Mouse (Mus musculus): ENCODE results near the gene Glipr1. TPM values are rescaled to one million over a fixed set of nuclear protein-coding genes. Genes with fewer than 3 reads are reported as not detected.

Glipr1 gene
- polyA plus RNA-seq, 1 experiment from 2014 or later: 0.99 TPM

- no peak overlapping the region for H3K4me2 ChIP-seq (replicated peaks; ENCODE audit: low read depth, low read length)
- no peak overlapping the region for H3K27ac ChIP-seq (ENCODE audit: low read depth, low read length)
- ATAC-seq (ENCODE audit: low FRiP score, low TSS enrichment): no peak
- H3K4me3 ChIP-seq (ENCODE audit: low read length): no peak overlapping the region
- no peaks in the 10 kb centered on the region for H3K27me3 ChIP-seq (ENCODE audit: control insufficient read depth, insufficient read depth, low read length)
- H3K36me3 ChIP-seq (ENCODE audit: control insufficient read depth, insufficient read depth, low read length): no peaks in the 10 kb centered on the region
- no peaks in the 10 kb centered on the region for H3K9me3 ChIP-seq (ENCODE audit: control insufficient read depth, low read length)
- H3K9ac ChIP-seq (ENCODE audit: low read depth, low read length): no peak overlapping the region
- no peaks in the 10 kb centered on the region for H3K4me1 ChIP-seq (ENCODE audit: control insufficient read depth, insufficient read depth, low read length)
- WGBS: 91% methylated on average over 2 of the region's 2 CpGs
Measured at GRCm38 (mm10) chr10:112001350-112001749, 1.1 kb downstream of the Glipr1 start.

GRCm38 (mm10) chr10:112000568-112000967 is 1.9 kb downstream of the Glipr1 start:
- Histone ChIP-seq H3K9me3 (ENCODE audit: control insufficient read depth, low read length) (no peaks in the 10 kb centered on the region), H3K9ac (ENCODE audit: low read depth, low read length) (no peak overlapping the region), H3K27ac (ENCODE audit: low read depth, low read length) (no peak overlapping the region), H3K4me1 (ENCODE audit: control insufficient read depth, insufficient read depth, low read length) (no peaks in the 10 kb centered on the region), H3K4me2 (replicated peaks; ENCODE audit: low read depth, low read length) (no peak overlapping the region), H3K4me3 (ENCODE audit: low read length) (no peak overlapping the region), H3K36me3 (ENCODE audit: control insufficient read depth, insufficient read depth, low read length) (no peaks in the 10 kb centered on the region), H3K27me3 (ENCODE audit: control insufficient read depth, insufficient read depth, low read length) (no peaks in the 10 kb centered on the region)
- ATAC-seq (ENCODE audit: low FRiP score, low TSS enrichment): no peak
- 90% methylated on average over 5 of the region's 5 CpGs for WGBS

GRCm38 (mm10) chr10:111999765-112000164 is 2.7 kb downstream of the Glipr1 start:
- no peak for ATAC-seq (ENCODE audit: low FRiP score, low TSS enrichment)
- no peaks in the 10 kb centered on the region for H3K9me3 ChIP-seq (ENCODE audit: control insufficient read depth, low read length)
- no peak overlapping the region for H3K4me3 ChIP-seq (ENCODE audit: low read length)
- H3K9ac ChIP-seq (ENCODE audit: low read depth, low read length): no peak overlapping the region
- WGBS: 61% methylated on average over 3 of the region's 3 CpGs
- no peak overlapping the region for H3K4me2 ChIP-seq (replicated peaks; ENCODE audit: low read depth, low read length)
- H3K27ac ChIP-seq (ENCODE audit: low read depth, low read length): no peak overlapping the region
- H3K36me3 ChIP-seq (ENCODE audit: control insufficient read depth, insufficient read depth, low read length): no peaks in the 10 kb centered on the region
- no peaks in the 10 kb centered on the region for H3K4me1 ChIP-seq (ENCODE audit: control insufficient read depth, insufficient read depth, low read length)
- H3K27me3 ChIP-seq (ENCODE audit: control insufficient read depth, insufficient read depth, low read length): no peaks in the 10 kb centered on the region

GRCm38 (mm10) chr10:111997671-111998070 is 4.8 kb downstream of the Glipr1 start:
- Histone ChIP-seq H3K4me3 (ENCODE audit: low read length) (no peak overlapping the region), H3K4me2 (replicated peaks; ENCODE audit: low read depth, low read length) (no peak overlapping the region), H3K9ac (ENCODE audit: low read depth, low read length) (no peak overlapping the region), H3K27me3 (ENCODE audit: control insufficient read depth, insufficient read depth, low read length) (no peaks in the 10 kb centered on the region), H3K4me1 (ENCODE audit: control insufficient read depth, insufficient read depth, low read length) (no peaks in the 10 kb centered on the region), H3K27ac (ENCODE audit: low read depth, low read length) (no peak overlapping the region), H3K36me3 (ENCODE audit: control insufficient read depth, insufficient read depth, low read length) (no peaks in the 10 kb centered on the region), H3K9me3 (ENCODE audit: control insufficient read depth, low read length) (no peaks in the 10 kb centered on the region)
- ATAC-seq (ENCODE audit: low FRiP score, low TSS enrichment): no peak

GRCm38 (mm10) chr10:111996911-111997347 is 5.5 kb downstream of the Glipr1 start:
- H3K9me3 ChIP-seq (ENCODE audit: control insufficient read depth, low read length): no peaks in the 10 kb centered on the region
- no peak overlapping the region for H3K4me3 ChIP-seq (ENCODE audit: low read length)
- no peaks in the 10 kb centered on the region for H3K36me3 ChIP-seq (ENCODE audit: control insufficient read depth, insufficient read depth, low read length)
- H3K27ac ChIP-seq (ENCODE audit: low read depth, low read length): no peak overlapping the region
- H3K27me3 ChIP-seq (ENCODE audit: control insufficient read depth, insufficient read depth, low read length): no peaks in the 10 kb centered on the region
- 79% methylated on average over 8 of the region's 8 CpGs for WGBS
- no peaks in the 10 kb centered on the region for H3K4me1 ChIP-seq (ENCODE audit: control insufficient read depth, insufficient read depth, low read length)
- ATAC-seq (ENCODE audit: low FRiP score, low TSS enrichment): no peak
- H3K4me2 ChIP-seq (replicated peaks; ENCODE audit: low read depth, low read length): no peak overlapping the region
- no peak overlapping the region for H3K9ac ChIP-seq (ENCODE audit: low read depth, low read length)

GRCm38 (mm10) chr10:111996549-111996904 is 5.9 kb downstream of the Glipr1 start:
- Histone ChIP-seq H3K9ac (ENCODE audit: low read depth, low read length) (no peak overlapping the region), H3K4me3 (ENCODE audit: low read length) (no peak overlapping the region), H3K36me3 (ENCODE audit: control insufficient read depth, insufficient read depth, low read length) (no peaks in the 10 kb centered on the region), H3K4me2 (replicated peaks; ENCODE audit: low read depth, low read length) (no peak overlapping the region), H3K4me1 (ENCODE audit: control insufficient read depth, insufficient read depth, low read length) (no peaks in the 10 kb centered on the region), H3K27ac (ENCODE audit: low read depth, low read length) (no peak overlapping the region), H3K9me3 (ENCODE audit: control insufficient read depth, low read length) (no peaks in the 10 kb centered on the region), H3K27me3 (ENCODE audit: control insufficient read depth, insufficient read depth, low read length) (no peaks in the 10 kb centered on the region)
- no peak for ATAC-seq (ENCODE audit: low FRiP score, low TSS enrichment)
- WGBS: 96% methylated on average over 7 of the region's 7 CpGs

GRCm38 (mm10) chr10:111995803-111996548 is 6.5 kb downstream of the Glipr1 start:
- no peak for ATAC-seq (ENCODE audit: low FRiP score, low TSS enrichment)
- Histone ChIP-seq H3K4me3 (ENCODE audit: low read length) (no peak overlapping the region), H3K9me3 (ENCODE audit: control insufficient read depth, low read length) (no peaks in the 10 kb centered on the region), H3K4me1 (ENCODE audit: control insufficient read depth, insufficient read depth, low read length) (no peaks in the 10 kb centered on the region), H3K27ac (ENCODE audit: low read depth, low read length) (no peak overlapping the region), H3K36me3 (ENCODE audit: control insufficient read depth, insufficient read depth, low read length) (no peaks in the 10 kb centered on the region), H3K4me2 (replicated peaks; ENCODE audit: low read depth, low read length) (no peak overlapping the region), H3K9ac (ENCODE audit: low read depth, low read length) (no peak overlapping the region), H3K27me3 (ENCODE audit: control insufficient read depth, insufficient read depth, low read length) (no peaks in the 10 kb centered on the region)
- WGBS: 90% methylated on average over 11 of the region's 11 CpGs

GRCm38 (mm10) chr10:111986453-111986852 is 16.0 kb downstream of the Glipr1 start:
- no peaks in the 10 kb centered on the region for H3K27me3 ChIP-seq (ENCODE audit: control insufficient read depth, insufficient read depth, low read length)
- no peak overlapping the region for H3K27ac ChIP-seq (ENCODE audit: low read depth, low read length)
- no peaks in the 10 kb centered on the region for H3K4me1 ChIP-seq (ENCODE audit: control insufficient read depth, insufficient read depth, low read length)
- H3K4me2 ChIP-seq (replicated peaks; ENCODE audit: low read depth, low read length): no peak overlapping the region
- no peak overlapping the region for H3K9ac ChIP-seq (ENCODE audit: low read depth, low read length)
- no peak for ATAC-seq (ENCODE audit: low FRiP score, low TSS enrichment)
- 83% methylated on average over 6 of the region's 6 CpGs for WGBS
- peaks cover 51% of the 10 kb centered on the region for H3K36me3 ChIP-seq (ENCODE audit: control insufficient read depth, insufficient read depth, low read length)
- H3K9me3 ChIP-seq (ENCODE audit: control insufficient read depth, low read length): no peaks in the 10 kb centered on the region
- H3K4me3 ChIP-seq (ENCODE audit: low read length): no peak overlapping the region

- H3K27me3 ChIP-seq (ENCODE audit: control insufficient read depth, insufficient read depth, low read length): no peaks in the 10 kb centered on the region
- no peak for ATAC-seq (ENCODE audit: low FRiP score, low TSS enrichment)
- H3K27ac ChIP-seq (ENCODE audit: low read depth, low read length): no peak overlapping the region
- no peak overlapping the region for H3K4me2 ChIP-seq (replicated peaks; ENCODE audit: low read depth, low read length)
- no peaks in the 10 kb centered on the region for H3K9me3 ChIP-seq (ENCODE audit: control insufficient read depth, low read length)
- peaks cover 80% of the 10 kb centered on the region for H3K36me3 ChIP-seq (ENCODE audit: control insufficient read depth, insufficient read depth, low read length)
- H3K4me3 ChIP-seq (ENCODE audit: low read length): no peak overlapping the region
- H3K4me1 ChIP-seq (ENCODE audit: control insufficient read depth, insufficient read depth, low read length): no peaks in the 10 kb centered on the region
- no peak overlapping the region for H3K9ac ChIP-seq (ENCODE audit: low read depth, low read length)
- WGBS: 92% methylated on average over 5 of the region's 5 CpGs
Measured at GRCm38 (mm10) chr10:111983070-111983469, 19.4 kb downstream of the Glipr1 start.

Measured in kidney, embryonic 14.5 days (tissue).